Mouse (Mus musculus) heart, postnatal 0 days (tissue): ENCODE data around the gene Abat. TPM values are rescaled to one million over a fixed set of nuclear protein-coding genes. Genes with fewer than 3 reads are reported as not detected.

Experiments used
- ATAC-seq: fragments of 200-750 bp; cut with Nextera tagmentation; 2 replicates; pipeline ENCODE4 v1.8.0; 2017; ENCODE audit warnings: low read depth, moderate number of reproducible peaks, moderate library complexity; ENCODE audit not compliant: insufficient read depth
- DNase-seq: peaks from one replicate; pipeline ENCODE4 v3.0.0-alpha.2; 2016; ENCODE audit warnings: low spot score
- H3K27ac ChIP-seq: fragments of 300-500 bp; sonication (generic); 2 replicates; pipeline ENCODE4 v1.5.1; 2014; ENCODE audit warnings: low read depth, mild to moderate bottlenecking
- H3K27me3 ChIP-seq: fragments of 300-500 bp; sonication (generic); 2 replicates; pipeline ENCODE4 v1.6.1; 2014; ENCODE audit warnings: low read length, mixed read lengths; ENCODE audit not compliant: control insufficient read depth, insufficient read depth
- H3K36me3 ChIP-seq: fragments of 300-500 bp; sonication (generic); replicated peaks from 2 replicates; pipeline ENCODE4 v1.6.1; 2014; ENCODE audit warnings: low read length, mixed read lengths; ENCODE audit not compliant: control insufficient read depth, insufficient read depth
- H3K4me1 ChIP-seq: fragments of 300-500 bp; sonication (generic); 2 replicates; pipeline ENCODE4 v1.6.1; 2014; ENCODE audit warnings: antibody characterized with exemption; ENCODE audit not compliant: control insufficient read depth, insufficient read depth
- H3K4me2 ChIP-seq: fragments of 300-500 bp; sonication (generic); 2 replicates; pipeline ENCODE4 v1.6.1; 2014; ENCODE audit warnings: low read depth, mild to moderate bottlenecking, low read length, moderate library complexity
- H3K4me3 ChIP-seq: fragments of 300-500 bp; sonication (generic); 2 replicates; pipeline ENCODE4 v1.5.1; 2014; ENCODE audit warnings: low read depth, low read length
- H3K9ac ChIP-seq: fragments of 300-500 bp; sonication (generic); replicated peaks from 2 replicates; pipeline ENCODE4 v1.6.1; 2014; ENCODE audit warnings: low read depth, low read length, mixed read lengths
- H3K9me3 ChIP-seq: fragments of 300-500 bp; sonication (generic); replicated peaks from 2 replicates; pipeline ENCODE4 v1.6.1; 2016; ENCODE audit warnings: low read length; ENCODE audit not compliant: control insufficient read depth
- CTCF ChIP-seq: IDR thresholded peaks from 2 replicates; pipeline ENCODE4 v1.5.1; 2016; ENCODE audit warnings: antibody characterized with exemption, control low read depth, low read depth
- EP300 ChIP-seq: IDR thresholded peaks from 2 replicates; pipeline ENCODE4 v1.6.1; 2016; ENCODE audit warnings: antibody characterized with exemption, low read depth
- WGBS: fragments of 180-500 bp; shearing (Covaris S2); extraction: QIAGEN DNeasy Blood & Tissue Kit; methylation state at CpG from one replicate; pipeline ENCODE4 v1.1.7; 2014; 5-methylcytosine and 5-hydroxymethylcytosine counted together
- polyA plus RNA-seq: library from polyadenylated mRNA; unstranded; fragments of >200 nt; fragmentation: Nextera tagmentation; extraction: Ambion mirVana; gene quantifications from 2 replicates; pipeline ENCODE4 v1.2.1, GENCODE M21; 2015
- total RNA-seq: library from RNA; depleted of rRNA; stranded (reverse); fragments of >200 nt; gene quantifications from 2 replicates; pipeline ENCODE4 v1.2.3, GENCODE M21; 2014; ENCODE audit warnings: low replicate concordance

The Abat gene
- total and polyA plus RNA-seq, 2 experiments from 2014 or later: 9.9 to 15.8 TPM

DNA sequence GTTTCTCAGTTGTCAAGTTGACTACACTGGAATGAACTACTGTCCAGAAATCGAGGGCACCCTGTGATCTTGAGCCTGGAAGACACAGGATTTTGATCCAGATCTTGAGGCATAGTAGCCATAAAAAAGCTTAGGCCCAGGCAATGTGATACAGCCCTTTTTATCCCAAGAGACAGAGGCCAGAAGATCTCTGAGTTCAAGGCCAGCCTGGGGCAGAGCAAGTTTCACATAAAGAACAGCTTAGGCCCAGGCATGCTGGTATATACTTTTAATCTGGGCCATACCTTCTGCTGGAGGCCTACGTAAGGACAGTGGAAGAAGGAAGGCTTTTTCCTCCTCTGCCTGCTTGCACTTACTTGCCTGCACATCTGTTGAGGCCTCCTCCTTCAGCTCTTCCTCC is 51.6 kb downstream of the Abat start:
- TF ChIP-seq EP300 (no peak), CTCF (no peak)
- DNase-seq (no peak), ATAC-seq (no peak)
- Histone ChIP-seq H3K4me2 (no peak overlapping the region), H3K36me3 (no peaks in the 10 kb centered on the region), H3K4me3 (no peak overlapping the region), H3K4me1 (no peaks in the 10 kb centered on the region), H3K9me3 (peaks cover 4% of the 10 kb centered on the region), H3K9ac (no peak overlapping the region), H3K27me3 (no peaks in the 10 kb centered on the region), H3K27ac (no peak overlapping the region)
- 88% methylated on average over 2 of the region's 2 CpGs for WGBS

DNA sequence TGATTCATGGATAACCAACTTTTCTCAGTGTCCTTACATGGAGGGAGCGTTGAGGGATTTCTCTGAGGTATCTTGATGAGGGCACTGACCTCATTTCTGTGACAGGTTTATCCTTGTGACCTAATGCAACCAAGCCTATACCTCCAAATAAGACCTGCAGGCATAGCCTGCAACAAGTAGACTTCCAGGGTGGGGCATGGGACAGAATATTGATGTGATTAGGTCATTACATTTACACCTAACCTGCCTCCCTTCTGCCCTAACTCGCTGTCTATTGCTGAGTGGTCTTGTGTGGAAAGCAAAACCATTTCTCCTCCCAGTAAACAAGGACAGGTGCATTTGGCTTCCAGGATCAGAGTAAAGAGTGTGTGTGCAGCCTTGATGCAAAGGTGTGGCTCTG is 52.3 kb downstream of the Abat start:
- 74% methylated on average over 2 of the region's 2 CpGs for WGBS
- no peak for DNase-seq

DNA sequence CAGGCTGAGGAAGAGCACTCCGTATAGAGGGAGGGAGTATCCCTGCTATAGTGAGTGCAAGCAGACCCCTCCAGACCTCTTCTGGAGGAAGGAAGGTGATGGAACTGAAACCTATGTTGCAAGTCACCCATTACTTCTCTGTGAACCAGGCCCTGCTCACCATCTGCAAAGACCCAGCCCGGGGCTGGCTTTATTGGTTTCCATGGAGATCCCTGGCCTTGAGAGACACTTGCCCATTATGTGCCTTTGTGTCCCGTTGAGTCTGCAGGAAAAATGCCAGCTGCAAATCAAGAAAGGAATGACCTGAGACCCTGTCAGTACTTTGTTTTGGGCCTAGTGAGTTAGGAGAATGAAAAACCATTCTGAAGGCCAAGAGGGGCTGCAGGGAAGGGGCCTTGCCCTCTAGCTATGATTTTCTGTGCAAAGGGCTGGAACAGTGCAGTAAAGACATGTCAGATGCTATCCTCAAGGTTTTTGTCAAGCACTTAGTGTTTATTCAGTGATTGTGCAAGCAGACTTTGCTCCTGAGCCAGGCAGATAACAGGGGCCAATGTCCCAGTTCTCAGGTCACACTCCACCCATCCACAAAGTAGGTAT is 53.0 kb downstream of the Abat start:
- no peak for DNase-seq
- H3K36me3 ChIP-seq: no peaks in the 10 kb centered on the region
- no peak overlapping the region for H3K9ac ChIP-seq
- ATAC-seq: no peak
- H3K4me1 ChIP-seq: no peaks in the 10 kb centered on the region
- H3K9me3 ChIP-seq: no peaks in the 10 kb centered on the region
- H3K4me3 ChIP-seq: no peak overlapping the region
- H3K27ac ChIP-seq: no peak overlapping the region
- H3K4me2 ChIP-seq: no peak overlapping the region
- 47% methylated on average over 3 of the region's 3 CpGs for WGBS
- no peaks in the 10 kb centered on the region for H3K27me3 ChIP-seq
- TF ChIP-seq EP300 (no peak), CTCF (no peak)

More for the DNA sequence above, 52.3 kb downstream of the Abat start:
- H3K9me3 ChIP-seq: no peaks in the 10 kb centered on the region
- H3K4me1 ChIP-seq: no peaks in the 10 kb centered on the region
- no peak overlapping the region for H3K27ac ChIP-seq
- no peak overlapping the region for H3K9ac ChIP-seq
- H3K36me3 ChIP-seq: no peaks in the 10 kb centered on the region
- no peak overlapping the region for H3K4me2 ChIP-seq
- no peaks in the 10 kb centered on the region for H3K27me3 ChIP-seq
- no peak overlapping the region for H3K4me3 ChIP-seq
- TF ChIP-seq EP300 (no peak), CTCF (no peak)
- ATAC-seq: no peak

DNA sequence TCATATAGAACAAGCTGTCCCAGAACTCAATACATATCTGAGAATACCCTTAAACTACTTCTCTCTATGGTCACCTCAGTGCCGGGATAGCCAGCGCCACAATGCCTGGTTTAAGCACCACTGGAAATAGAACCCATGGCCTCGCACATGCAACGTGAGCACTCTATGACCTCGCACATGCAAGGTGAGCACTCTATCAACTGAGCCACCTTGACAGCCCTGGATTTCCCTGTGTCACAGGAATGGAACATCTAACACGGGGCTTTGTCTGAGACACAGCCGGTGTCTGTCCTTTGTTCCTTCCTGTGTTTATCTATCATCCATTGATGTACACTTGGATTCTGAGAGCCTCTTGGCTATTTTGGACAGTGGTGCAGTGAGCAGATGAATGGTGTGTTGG is 55.7 kb downstream of the Abat start:
- no peak overlapping the region for H3K4me2 ChIP-seq
- WGBS: 49% methylated on average over 7 of the region's 7 CpGs
- no peak for ATAC-seq
- H3K36me3 ChIP-seq: no peaks in the 10 kb centered on the region
- H3K27ac ChIP-seq: no peak overlapping the region
- H3K4me1 ChIP-seq: no peaks in the 10 kb centered on the region
- no peak overlapping the region for H3K4me3 ChIP-seq
- no peaks in the 10 kb centered on the region for H3K9me3 ChIP-seq
- TF ChIP-seq EP300 (no peak), CTCF (no peak)
- DNase-seq: no peak
- no peak overlapping the region for H3K9ac ChIP-seq
- H3K27me3 ChIP-seq: no peaks in the 10 kb centered on the region

DNA sequence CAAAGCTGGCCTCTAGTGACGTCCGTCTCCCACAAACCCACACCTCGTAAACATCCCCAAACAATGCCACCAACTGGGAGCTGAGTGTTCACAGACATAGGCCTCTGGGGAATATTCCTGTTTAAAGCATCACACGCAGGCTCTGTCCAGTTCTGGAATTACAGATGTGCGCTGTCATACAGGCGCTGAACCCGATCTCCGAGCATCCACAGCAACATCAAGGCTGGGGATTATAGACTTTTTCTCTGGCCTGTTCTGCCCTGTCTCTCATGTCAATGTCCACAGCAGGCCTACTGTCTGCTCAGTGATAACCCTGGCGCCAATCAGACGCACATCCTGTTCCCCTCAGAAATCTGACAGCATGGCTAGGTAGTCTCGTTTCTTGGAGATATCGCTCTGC is 57.1 kb downstream of the Abat start:
- no peak overlapping the region for H3K4me3 ChIP-seq
- WGBS: 67% methylated on average over 12 of the region's 12 CpGs
- no peak for ATAC-seq

DNA sequence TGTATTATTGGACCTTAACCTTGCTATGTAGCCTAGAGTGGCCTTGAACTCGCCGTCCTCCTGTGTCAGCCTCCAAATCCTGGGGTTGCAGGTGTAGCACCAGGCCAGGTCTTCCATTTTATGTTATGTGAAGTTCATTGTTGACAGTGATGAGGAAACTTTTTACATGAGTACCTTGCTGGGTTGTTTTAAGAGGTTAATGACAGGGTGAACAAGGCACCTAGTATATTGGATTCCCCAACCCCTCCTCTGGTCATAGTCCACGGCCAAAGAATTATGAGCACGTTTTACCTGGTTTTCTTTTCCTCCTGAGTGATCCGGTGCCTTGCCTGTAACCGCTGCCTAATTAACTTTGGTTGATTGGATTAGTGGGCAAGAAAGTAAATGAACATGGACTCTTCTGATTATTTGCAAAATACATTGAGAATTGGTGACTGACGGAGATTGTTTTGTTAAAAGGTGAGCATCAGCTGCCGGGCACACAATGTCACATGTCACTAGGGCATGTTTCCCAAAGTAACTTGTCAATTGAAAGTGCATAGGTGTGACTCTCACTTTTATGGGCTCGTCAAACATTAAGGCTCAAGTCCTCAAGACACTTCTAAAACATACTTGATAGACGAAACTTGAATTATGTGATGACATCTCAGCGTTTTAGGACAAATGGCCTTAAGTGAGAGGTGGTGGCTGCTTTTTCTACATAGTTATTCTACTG is 57.8 kb downstream of the Abat start:
- H3K9ac ChIP-seq: no peak overlapping the region
- H3K27ac ChIP-seq: no peak overlapping the region
- no peaks in the 10 kb centered on the region for H3K36me3 ChIP-seq
- H3K4me1 ChIP-seq: no peaks in the 10 kb centered on the region
- H3K9me3 ChIP-seq: no peaks in the 10 kb centered on the region
- H3K4me3 ChIP-seq: no peak overlapping the region
- DNase-seq (no peak), ATAC-seq (no peak)
- no peaks in the 10 kb centered on the region for H3K27me3 ChIP-seq
- WGBS: 81% methylated on average over 11 of the region's 11 CpGs
- H3K4me2 ChIP-seq: no peak overlapping the region
- TF ChIP-seq CTCF (no peak), EP300 (no peak)

More for the DNA sequence above, 57.1 kb downstream of the Abat start:
- H3K9me3 ChIP-seq: no peaks in the 10 kb centered on the region
- no peak for TF ChIP-seq EP300
- TF ChIP-seq CTCF: no peak
- H3K4me2 ChIP-seq: no peak overlapping the region
- no peaks in the 10 kb centered on the region for H3K36me3 ChIP-seq
- H3K27ac ChIP-seq: no peak overlapping the region
- H3K9ac ChIP-seq: no peak overlapping the region
- DNase-seq: no peak
- H3K27me3 ChIP-seq: no peaks in the 10 kb centered on the region
- H3K4me1 ChIP-seq: no peaks in the 10 kb centered on the region
